Mouse (Mus musculus) lung, adult 2 months (tissue): Measurements from ENCODE around the gene Gm9887. TPM values are rescaled to one million over a fixed set of nuclear protein-coding genes. Genes with fewer than 3 reads are reported as not detected.
"Not testable (repeated sequence)": the region's sequence is repeated elsewhere in the genome, so short reads cannot be mapped to it uniquely, and the experiment has no call there.

Source experiments
- DNase-seq: peaks from one replicate; pipeline ENCODE4 v3.0.0; 2022
- H3K4me1 ChIP-seq: fragments of 200-500 bp; 2 replicates; pipeline ENCODE4 v1.6.1; 2011; ENCODE audit warnings: low read length; ENCODE audit not compliant: control insufficient read depth, insufficient read depth
- H3K4me3 ChIP-seq: fragments of 200-500 bp; replicated peaks from 2 replicates; pipeline ENCODE3; 2011; ENCODE audit warnings: low read depth, mild to moderate bottlenecking, control low read depth, low read length; ENCODE audit errors: extremely low read depth
- CTCF ChIP-seq: fragments of 200-500 bp; IDR thresholded peaks from 2 replicates; pipeline ENCODE4 v1.5.1; 2011; ENCODE audit warnings: mild to moderate bottlenecking, low read length, control low read depth; ENCODE audit not compliant: insufficient read depth
- POLR2A ChIP-seq: fragments of 200-500 bp; IDR thresholded peaks from 2 replicates; pipeline ENCODE4 v1.6.1; 2011; ENCODE audit warnings: low read depth, mild to moderate bottlenecking, control low read depth, low read length, borderline replicate concordance; ENCODE audit errors: extremely low read depth
- WGBS: fragments of 180-500 bp; shearing (Covaris S2); methylation state at CpG from one replicate; pipeline ENCODE4 v1.1.7; 2018; 5-methylcytosine and 5-hydroxymethylcytosine counted together
- polyA plus RNA-seq: library from polyadenylated mRNA; depleted of rRNA; stranded (reverse); fragments of >200 nt; gene quantifications from 2 replicates; pipeline ENCODE4 v1.2.3, GENCODE M21; 2012

The Gm9887 gene
- polyA plus RNA-seq, 1 experiment, result 2.3 TPM

DNA sequence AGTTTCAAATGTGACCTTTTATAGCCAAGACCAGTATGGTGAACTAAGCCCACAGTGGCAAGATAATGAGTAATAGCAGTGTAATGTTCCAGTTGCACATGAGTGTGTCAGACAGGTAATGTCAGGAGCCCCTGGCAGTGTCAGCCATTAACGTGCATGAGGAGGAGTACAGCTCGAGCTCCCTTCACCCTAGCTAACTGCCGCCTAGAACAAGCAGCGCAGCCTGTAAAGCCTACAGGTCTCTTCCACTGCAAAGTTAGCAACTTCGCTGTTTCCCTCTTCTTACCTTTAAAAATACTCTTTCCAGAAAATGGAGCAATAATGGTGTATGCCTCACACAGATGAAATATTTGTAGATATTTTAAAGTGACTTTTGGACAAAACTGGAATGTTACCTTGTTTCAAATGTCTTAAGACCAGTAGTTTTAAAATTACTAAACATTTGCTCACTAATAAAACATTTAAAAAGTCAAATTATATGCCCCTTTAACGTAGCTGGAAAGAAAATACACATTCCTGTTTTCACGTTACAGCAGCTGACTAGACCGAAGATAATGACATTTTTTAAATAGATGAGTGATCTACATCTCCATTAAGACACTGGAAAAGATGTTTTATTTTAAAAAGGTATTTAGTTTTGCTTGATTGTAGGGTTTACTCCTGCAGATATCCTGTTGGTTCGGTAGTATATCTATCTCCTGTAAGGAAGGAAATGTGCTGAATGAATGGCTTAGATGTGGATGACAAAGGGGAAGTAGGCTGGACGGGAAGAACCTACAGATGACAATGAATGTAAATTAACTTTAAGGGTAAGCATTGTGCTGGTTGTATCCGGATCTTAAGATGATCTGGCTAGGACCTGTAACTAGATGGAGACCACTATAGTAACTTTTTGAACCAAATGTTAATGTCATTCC is 1.9 kb upstream of the Gm9887 start:
- 8% methylated on average over 11 of the region's 11 CpGs for WGBS
- DNase-seq, result peak; percentile 28

DNA sequence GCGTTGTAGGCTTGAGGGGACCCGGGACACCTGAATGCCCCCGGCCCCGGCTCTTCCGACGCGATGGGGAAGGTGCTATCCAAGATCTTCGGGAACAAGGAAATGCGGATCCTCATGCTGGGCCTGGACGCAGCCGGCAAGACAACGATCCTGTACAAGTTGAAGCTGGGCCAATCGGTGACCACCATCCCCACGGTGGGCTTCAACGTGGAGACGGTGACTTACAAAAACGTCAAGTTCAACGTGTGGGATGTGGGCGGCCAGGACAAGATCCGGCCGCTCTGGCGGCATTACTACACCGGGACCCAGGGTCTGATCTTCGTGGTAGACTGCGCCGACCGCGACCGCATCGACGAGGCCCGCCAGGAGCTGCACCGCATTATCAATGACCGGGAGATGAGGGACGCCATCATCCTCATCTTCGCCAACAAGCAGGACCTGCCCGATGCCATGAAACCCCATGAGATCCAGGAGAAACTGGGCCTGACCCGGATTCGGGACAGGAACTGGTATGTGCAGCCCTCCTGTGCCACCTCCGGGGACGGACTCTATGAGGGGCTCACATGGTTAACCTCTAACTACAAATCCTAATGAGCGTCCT is 573 bp upstream of the Gm9887 start:
- DNase-seq, result peak; percentile 58
- TF ChIP-seq POLR2A (no peak), CTCF (no peak)
- WGBS, result under 1% methylated on average over 42 of the region's 42 CpGs
- H3K4me1 ChIP-seq, result peaks cover 3% of the 10 kb centered on the region
- H3K4me3 ChIP-seq, result peak overlapping the region; percentile 88

More for the DNA sequence above, 1.9 kb upstream of the Gm9887 start:
- TF ChIP-seq POLR2A, result no peak
- TF ChIP-seq CTCF, result no peak
- peak overlapping the region; percentile 88 for H3K4me3 ChIP-seq
- peaks cover 3% of the 10 kb centered on the region for H3K4me1 ChIP-seq

- DNase-seq, result no peak
- WGBS, result under 1% methylated on average over 24 of the region's 24 CpGs
- peaks cover 3% of the 10 kb centered on the region for H3K4me1 ChIP-seq
- H3K4me3 ChIP-seq, result peak overlapping the region; percentile 74
- no peak for TF ChIP-seq POLR2A
- peak; percentile 57 for TF ChIP-seq CTCF
These were observed 821 bp downstream of the Gm9887 start for GRCm38 (mm10) chr12:69371421-69371853.

DNA sequence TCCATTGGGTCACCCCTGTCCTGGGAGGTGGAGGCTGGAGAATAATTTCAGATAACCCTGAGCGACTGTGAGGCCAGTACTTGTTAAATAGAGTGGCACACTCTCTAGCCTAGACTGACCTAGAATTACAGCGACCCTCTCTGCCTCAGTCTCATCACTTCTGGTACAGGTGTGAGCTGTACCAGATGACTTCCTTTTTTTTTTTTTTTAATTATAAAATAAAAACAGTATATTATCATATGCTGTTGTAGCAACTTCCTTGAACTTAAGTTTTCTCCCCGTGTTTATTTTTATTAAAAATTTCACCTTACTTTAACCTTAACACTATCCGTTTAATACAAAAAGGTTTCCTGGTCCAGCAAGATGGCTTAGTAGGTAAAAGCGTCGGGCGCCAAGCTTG is 1.3 kb downstream of the Gm9887 start:
- WGBS, result 12% methylated on average over 7 of the region's 7 CpGs
- no peak for DNase-seq
- Histone ChIP-seq H3K4me3 (peak overlapping the region; percentile 74), H3K4me1 (peaks cover 3% of the 10 kb centered on the region)
- TF ChIP-seq POLR2A (no peak), CTCF (no peak)

- WGBS, result 43% methylated on average over 2 of the region's 2 CpGs
- H3K4me1 ChIP-seq, result no peaks in the 10 kb centered on the region; the same call in 1 of the 2 replicates
These were observed 4.7 kb downstream of the Gm9887 start for GRCm38 (mm10) chr12:69367557-69367956.

GRCm38 (mm10) chr12:69366424-69366823 is 5.8 kb downstream of the Gm9887 start:
- no peak for DNase-seq
- Histone ChIP-seq H3K4me3 (no peak overlapping the region), H3K4me1 (no peaks in the 10 kb centered on the region; the same call in 1 of the 2 replicates)
- TF ChIP-seq CTCF (no peak), POLR2A (no peak)

More at GRCm38 (mm10) chr12:69367557-69367956, 4.7 kb downstream of the Gm9887 start:
- no peak for DNase-seq
- H3K4me3 ChIP-seq, result no peak overlapping the region
- no peak for TF ChIP-seq POLR2A
- no peak for TF ChIP-seq CTCF

DNA sequence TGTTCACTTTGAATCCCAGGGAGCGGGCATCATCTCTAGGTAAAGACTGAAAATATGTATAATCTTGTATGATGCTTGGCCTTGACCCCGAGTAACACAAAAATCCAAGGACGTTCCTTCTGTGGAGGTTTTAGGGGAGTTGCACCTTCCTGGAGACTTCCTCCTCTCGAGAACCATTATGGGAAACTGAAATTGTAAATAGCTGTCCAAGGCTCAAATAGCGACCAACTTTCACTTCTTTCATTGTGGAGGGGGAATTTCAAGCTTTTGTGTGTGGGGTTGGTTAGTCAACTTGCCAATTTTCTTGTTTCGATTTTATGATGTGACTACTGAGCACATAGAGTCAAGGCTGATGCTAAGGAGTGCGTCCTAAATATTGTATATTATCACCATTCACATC is 6.5 kb downstream of the Gm9887 start:
- Histone ChIP-seq H3K4me1 (no peaks in the 10 kb centered on the region; the same call in 1 of the 2 replicates), H3K4me3 (no peak overlapping the region)
- DNase-seq, result no peak
- 76% methylated on average over 7 of the region's 7 CpGs for WGBS
- TF ChIP-seq CTCF (no peak), POLR2A (no peak)

- Histone ChIP-seq H3K4me3 (peak overlapping the region; percentile 52), H3K4me1 (no peaks in the 10 kb centered on the region; the same call in 1 of the 2 replicates)
- TF ChIP-seq CTCF (no peak), POLR2A (peak; percentile 96; the same call in 1 of the 2 replicates)
- WGBS, result 3% methylated on average over 32 of the region's 32 CpGs
- DNase-seq, result peak; percentile 84
These were observed 8.1 kb downstream of the Gm9887 start for GRCm38 (mm10) chr12:69363899-69364762.

- DNase-seq, H3K4me3 ChIP-seq, H3K4me1 ChIP-seq: not testable (repeated sequence)
- 97% methylated on average over 7 of the region's 7 CpGs for WGBS
These were observed 9.1 kb downstream of the Gm9887 start for GRCm38 (mm10) chr12:69363110-69363509.

- TF ChIP-seq CTCF (no peak), POLR2A (no peak)
- Histone ChIP-seq H3K4me1 (no peaks in the 10 kb centered on the region; the same call in 1 of the 2 replicates), H3K4me3 (no peak overlapping the region)
- 61% methylated on average over 4 of the region's 4 CpGs for WGBS
- no peak for DNase-seq
These were observed 9.9 kb downstream of the Gm9887 start for GRCm38 (mm10) chr12:69362388-69362787.
